Mouse (Mus musculus) ES-E14 (cell line): ENCODE measurements around the gene Herpud2. TPM values are rescaled to one million over a fixed set of nuclear protein-coding genes. Genes with fewer than 3 reads are reported as not detected.

Experiments used
- DNase-seq: peaks from one replicate; pipeline ENCODE4 v3.0.0-alpha.2; 2013; ENCODE audit warnings: low read depth, low spot score
- H3K27ac ChIP-seq: 2 replicates; pipeline ENCODE4 v1.5.1; 2012; ENCODE audit warnings: low read depth, mild to moderate bottlenecking, low read length, moderate library complexity, mixed read lengths; ENCODE audit not compliant: poor library complexity, insufficient read depth, severe bottlenecking
- H3K36me3 ChIP-seq: 2 replicates; pipeline ENCODE4 v1.6.1; 2012; ENCODE audit warnings: mild to moderate bottlenecking, low read length, moderate library complexity, mixed read lengths; ENCODE audit not compliant: control insufficient read depth, poor library complexity, insufficient read depth, severe bottlenecking
- H3K4me1 ChIP-seq, 2 experiments: fragments of 150-350 bp in 1 of 2; sonication (generic) in 1 of 2; 2 replicates each; pipeline ENCODE4 v1.6.1; 2012; ENCODE audit warnings: low read length in 2 of 2, mild to moderate bottlenecking in 1 of 2, mixed read lengths in 1 of 2; ENCODE audit not compliant: control insufficient read depth in 2 of 2, insufficient read depth in 2 of 2, poor library complexity in 1 of 2
- H3K4me3 ChIP-seq, 2 experiments: fragments of 150-350 bp in 1 of 2; sonication (generic) in 1 of 2; 2 replicates each; pipeline ENCODE4 v1.5.1; 2012; ENCODE audit warnings: low read length in 2 of 2, low read depth in 1 of 2, mild to moderate bottlenecking in 1 of 2, mixed read lengths in 1 of 2; ENCODE audit not compliant: insufficient read depth in 1 of 2, poor library complexity in 1 of 2, severe bottlenecking in 1 of 2
- H3K9ac ChIP-seq: 2 replicates; pipeline ENCODE4 v1.6.1; 2012; ENCODE audit warnings: low read depth, mild to moderate bottlenecking, low read length, mixed read lengths; ENCODE audit not compliant: poor library complexity, insufficient read depth, severe bottlenecking
- H3K9me3 ChIP-seq: fragments of 150-350 bp; sonication (generic); 2 replicates; pipeline ENCODE4 v1.6.1; 2012; ENCODE audit warnings: low read depth, mild to moderate bottlenecking, low read length; ENCODE audit not compliant: control insufficient read depth, insufficient read depth
- CHD2 ChIP-seq: IDR thresholded peaks from 2 replicates; pipeline ENCODE4 v1.6.1; 2014; ENCODE audit warnings: mild to moderate bottlenecking, low read depth, low read length, inconsistent platforms
- HCFC1 ChIP-seq: IDR thresholded peaks from 2 replicates; pipeline ENCODE4 v1.6.1; 2012; ENCODE audit warnings: low read length, inconsistent platforms, borderline replicate concordance; ENCODE audit not compliant: insufficient read depth
- MAFK ChIP-seq: IDR thresholded peaks from 2 replicates; pipeline ENCODE4 v1.6.1; 2014; ENCODE audit warnings: mild to moderate bottlenecking, low read depth, low read length, inconsistent platforms; ENCODE audit not compliant: insufficient read depth
- ZC3H11A ChIP-seq: IDR thresholded peaks from 2 replicates; pipeline ENCODE4 v1.6.1; 2012; ENCODE audit warnings: low read depth, mild to moderate bottlenecking, inconsistent platforms, low read length, borderline replicate concordance
- ZNF384 ChIP-seq: IDR thresholded peaks from 2 replicates; pipeline ENCODE4 v1.6.1; 2012; ENCODE audit warnings: low read depth, low read length, inconsistent platforms
- in situ Hi-C, 2 experiments: fragments of 600-800 bp; cut with MboI; formaldehyde crosslinking; loops; one replicate each; pipeline ENCODE4 v1.15.1; 2025; ENCODE audit warnings: low sequenced_read_pairs in 2 of 2, inconsistent platforms in 1 of 2; ENCODE audit not compliant: unreplicated experiment in 2 of 2
- total RNA-seq: library from RNA; depleted of rRNA; stranded (reverse); fragments of 300-350 nt; gene quantifications from 2 replicates; pipeline ENCODE4 v1.2.3, GENCODE M21; 2012

Herpud2 gene
- total RNA-seq, 1 experiment = 11.5 TPM

GRCm38 (mm10) chr9:25104638-25105037, 47.0 kb downstream of the Herpud2 start:
- Histone ChIP-seq H3K36me3 (peaks cover 3% of the 10 kb centered on the region; the same call in 1 of the 2 replicates), H3K9ac (no peak overlapping the region), H3K9me3 (no peaks in the 10 kb centered on the region), H3K4me3 (no peak overlapping the region), H3K27ac (no peak overlapping the region), H3K4me1 (no peaks in the 10 kb centered on the region)
- in situ Hi-C loops = no loop called here
- peak; percentile 43 for DNase-seq
- no peak for TF ChIP-seq ZNF384
- peak; percentile 86 for TF ChIP-seq ZC3H11A

DNA sequence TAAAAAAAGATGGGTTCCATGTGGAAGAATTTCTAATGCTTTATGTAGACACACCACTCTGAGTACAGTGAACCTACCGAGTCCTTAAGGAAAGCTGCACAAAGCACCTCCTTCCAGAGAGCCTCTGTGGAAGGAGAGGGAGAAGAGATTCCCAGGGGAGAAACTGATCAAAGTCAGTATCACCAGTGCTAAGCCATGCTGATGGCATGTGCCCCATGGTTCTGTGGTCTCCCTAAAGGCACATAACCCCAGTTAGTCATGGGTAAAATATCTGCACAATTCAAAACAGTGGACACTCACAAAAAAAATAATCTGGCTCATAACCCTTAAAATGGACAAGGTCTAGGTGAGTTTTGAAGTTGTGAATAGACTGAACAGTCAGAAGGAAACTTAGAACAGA, 48.7 kb downstream of the Herpud2 start:
- Histone ChIP-seq H3K36me3 (peaks cover 3% of the 10 kb centered on the region; the same call in 1 of the 2 replicates), H3K4me1 (no peaks in the 10 kb centered on the region), H3K9ac (no peak overlapping the region), H3K9me3 (no peaks in the 10 kb centered on the region), H3K27ac (no peak overlapping the region), H3K4me3 (no peak overlapping the region)
- in situ Hi-C loops = no loop called here
- TF ChIP-seq MAFK (no peak), CHD2 (no peak), ZNF384 (no peak), ZC3H11A (no peak), HCFC1 (no peak)
- no peak for DNase-seq

GRCm38 (mm10) chr9:25090853-25091252, 60.8 kb downstream of the Herpud2 start:
- no peak for DNase-seq
- TF ChIP-seq CHD2 (no peak), ZC3H11A (no peak), ZNF384 (no peak), MAFK (no peak), HCFC1 (no peak)
- in situ Hi-C loops = no loop called here

GRCm38 (mm10) chr9:25089122-25089521, 62.5 kb downstream of the Herpud2 start, which contains the start of gene Gm10181:
Gene Gm10181 (plus strand): TSS chr9:25089422.
- no peaks in the 10 kb centered on the region for H3K4me1 ChIP-seq
- H3K9ac ChIP-seq = no peak within 1 kb of the TSS
- TF ChIP-seq HCFC1 (no peak), ZC3H11A (no peak), CHD2 (no peak), MAFK (no peak), ZNF384 (no peak)
- H3K4me3 ChIP-seq = no peak within 1 kb of the TSS
- no peaks in the 10 kb centered on the region for H3K9me3 ChIP-seq
- DNase-seq = no peak
- H3K36me3 ChIP-seq = no peaks in the 10 kb centered on the region
- in situ Hi-C loops = no loop called here
- H3K27ac ChIP-seq = no peak within 1 kb of the TSS

More at GRCm38 (mm10) chr9:25090853-25091252, 60.8 kb downstream of the Herpud2 start:
- Histone ChIP-seq H3K9me3 (no peaks in the 10 kb centered on the region), H3K4me1 (no peaks in the 10 kb centered on the region), H3K4me3 (no peak overlapping the region), H3K36me3 (no peaks in the 10 kb centered on the region), H3K27ac (no peak overlapping the region), H3K9ac (no peak overlapping the region)

- in situ Hi-C loops = no loop called here
- no peak overlapping the region for H3K27ac ChIP-seq
- DNase-seq = no peak
These were observed 75.1 kb downstream of the Herpud2 start for GRCm38 (mm10) chr9:25076505-25076904.

More at GRCm38 (mm10) chr9:25076505-25076904, 75.1 kb downstream of the Herpud2 start:
- TF ChIP-seq MAFK = no peak
- TF ChIP-seq HCFC1 = no peak
- no peak for TF ChIP-seq ZNF384
- no peak for TF ChIP-seq CHD2
- no peak for TF ChIP-seq ZC3H11A
- Histone ChIP-seq H3K9me3 (no peaks in the 10 kb centered on the region), H3K4me1 (no peaks in the 10 kb centered on the region), H3K36me3 (no peaks in the 10 kb centered on the region), H3K4me3 (no peak overlapping the region), H3K9ac (no peak overlapping the region)
